Mouse (Mus musculus) left cerebral cortex, postnatal 4 days (tissue): ENCODE results near the gene Rnls. TPM values are rescaled to one million over a fixed set of nuclear protein-coding genes. Genes with fewer than 3 reads are reported as not detected.
"Not testable (repeated sequence)": the region's sequence is repeated elsewhere in the genome, so short reads cannot be mapped to it uniquely, and the experiment has no call there.

ENCODE experiments used
- DNase-seq: peaks from one replicate; pipeline ENCODE4 v3.0.0-alpha.2; 2022
- intact Hi-C: fragments of 180-260 bp; cut with DNase I; formaldehyde crosslinking; loops from one replicate; pipeline ENCODE4 v1.15.1; 2025
- total RNA-seq, 2 experiments: library from RNA; stranded (reverse); gene quantifications; 2 replicates each; pipeline ENCODE4 v1.2.3; 2021

The Rnls gene
- total RNA-seq: 1 to 10 TPM; 1.1 to 2.2 TPM

DNA sequence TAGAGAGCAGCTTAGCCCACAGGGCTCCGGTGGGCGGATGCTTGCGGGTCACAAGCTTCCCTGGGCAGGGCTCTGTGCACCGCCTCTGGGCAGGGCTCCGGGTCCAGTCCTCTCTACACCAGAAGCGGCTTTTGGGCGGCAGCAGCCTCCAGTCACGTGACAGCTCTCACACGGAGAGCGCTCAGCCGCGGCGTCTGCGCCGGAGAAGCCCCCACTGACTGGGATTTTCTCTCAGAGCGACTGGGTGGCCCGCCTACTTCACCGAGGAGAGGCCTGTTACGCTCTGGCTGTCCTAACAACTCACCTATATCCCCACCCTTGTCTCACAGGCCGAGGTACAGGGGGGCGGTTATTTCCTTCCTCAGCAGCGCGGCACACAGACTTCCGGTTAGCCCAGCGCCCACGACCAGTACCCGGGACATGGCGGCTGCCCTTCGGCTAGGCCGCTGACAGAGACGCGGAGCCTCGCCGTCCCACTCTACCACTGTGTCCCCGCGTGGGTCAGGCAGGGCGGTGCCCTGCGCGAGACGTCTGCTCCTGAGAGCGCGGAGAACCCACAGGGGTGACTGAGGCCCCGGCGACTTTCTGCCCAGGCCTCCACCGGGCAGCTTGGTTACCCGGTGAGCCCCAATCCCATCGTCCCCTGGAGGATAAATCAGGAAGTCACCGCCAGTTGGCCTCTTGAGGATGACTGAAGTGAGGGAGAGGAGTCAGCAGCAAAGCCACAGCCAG, at the start of gene Rnls:
Gene Rnls (minus strand): TSS at position 645 of the 732 bp plus-strand sequence.
- intact Hi-C loops: no loop called here
- peak; percentile 87 for DNase-seq

GRCm38 (mm10) chr19:33429457-33429856, 37.4 kb upstream of the Rnls start:
- no peak for DNase-seq
- intact Hi-C loops: no loop called here

GRCm38 (mm10) chr19:33419368-33419767, 27.3 kb upstream of the Rnls start:
- intact Hi-C loops, DNase-seq: not testable (repeated sequence)

GRCm38 (mm10) chr19:33380825-33381224, 11.3 kb downstream of the Rnls start:
- intact Hi-C loops: loop anchor here (5.0 kb wide), 1 partner anchor 1281 kb away; no protein-coding TSS in a partner anchor
- no peak for DNase-seq

DNA sequence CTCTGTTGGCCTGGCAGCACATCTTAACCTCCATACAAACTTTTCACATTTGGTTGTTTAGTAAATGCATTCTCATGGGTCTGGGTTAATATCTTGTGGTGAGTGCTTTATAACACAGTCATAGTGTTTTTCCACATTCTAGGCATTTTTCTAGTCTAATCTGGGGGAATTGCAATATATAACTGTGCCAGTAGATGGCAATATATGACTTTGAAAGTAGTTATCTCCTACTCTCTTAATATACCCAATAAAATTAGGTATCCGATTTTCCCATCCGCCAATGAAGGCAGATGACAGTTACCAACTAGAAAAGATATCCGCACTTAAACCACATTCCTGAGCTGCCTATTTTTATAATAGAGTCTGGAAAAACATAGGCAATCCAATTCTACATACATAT, 11.7 kb downstream of the Rnls start:
- no peak for DNase-seq
- intact Hi-C loops: loop anchor here (5.0 kb wide), 1 partner anchor 1282 kb away; no protein-coding TSS in a partner anchor

- DNase-seq: no peak
- intact Hi-C loops: loop anchor here (5.0 kb wide), 1 partner anchor 142 kb away; no protein-coding TSS in a partner anchor
Measured at GRCm38 (mm10) chr19:33368808-33369207, 23.3 kb downstream of the Rnls start.

DNA sequence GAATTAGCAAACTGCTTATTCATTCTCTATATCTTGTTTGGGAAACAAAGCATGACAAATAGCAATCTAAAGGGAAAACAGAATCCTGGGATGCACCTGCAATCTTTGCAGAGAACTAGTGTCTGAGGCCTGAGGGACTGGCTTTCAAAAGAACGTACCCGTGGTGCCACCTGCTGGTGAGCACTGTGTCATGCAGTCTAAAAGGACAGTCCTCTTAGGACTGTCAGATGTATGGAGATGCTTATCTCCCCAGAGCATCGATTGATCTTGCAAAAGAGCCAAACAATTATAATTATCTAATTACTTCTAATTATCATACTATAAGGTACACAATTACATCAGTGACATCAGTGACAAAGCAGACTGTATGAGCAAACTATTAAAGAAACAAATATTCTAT, 25.4 kb downstream of the Rnls start:
- DNase-seq: peak; percentile 75
- intact Hi-C loops: loop anchor here (2.0 to 5.0 kb wide), 2 partner anchors 139 to 648 kb away; no protein-coding TSS in a partner anchor

GRCm38 (mm10) chr19:33357019-33357418, 35.1 kb downstream of the Rnls start:
- intact Hi-C loops: no loop called here
- DNase-seq: no peak

DNA sequence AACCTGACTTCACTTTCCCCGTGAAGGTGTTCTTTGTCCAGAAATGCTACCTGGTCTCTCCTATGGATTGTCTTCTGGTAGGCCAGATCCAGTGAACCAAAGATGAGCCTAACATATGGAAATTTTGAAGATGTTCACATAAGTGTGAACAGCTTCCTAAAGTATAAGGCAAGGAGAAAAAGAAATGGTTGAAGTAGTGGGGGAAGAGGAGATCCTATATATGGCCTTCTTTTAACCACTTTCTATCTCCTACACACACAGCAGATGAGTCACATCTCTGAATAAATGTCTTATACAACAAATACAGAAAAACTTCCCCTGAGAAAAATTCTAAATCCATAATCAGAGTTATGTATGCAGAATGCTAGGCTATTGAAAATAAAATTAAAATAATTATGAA, 52.0 kb downstream of the Rnls start:
- no peak for DNase-seq
- intact Hi-C loops: loop anchor here (5.0 kb wide), 1 partner anchor 93 kb away; no protein-coding TSS in a partner anchor

DNA sequence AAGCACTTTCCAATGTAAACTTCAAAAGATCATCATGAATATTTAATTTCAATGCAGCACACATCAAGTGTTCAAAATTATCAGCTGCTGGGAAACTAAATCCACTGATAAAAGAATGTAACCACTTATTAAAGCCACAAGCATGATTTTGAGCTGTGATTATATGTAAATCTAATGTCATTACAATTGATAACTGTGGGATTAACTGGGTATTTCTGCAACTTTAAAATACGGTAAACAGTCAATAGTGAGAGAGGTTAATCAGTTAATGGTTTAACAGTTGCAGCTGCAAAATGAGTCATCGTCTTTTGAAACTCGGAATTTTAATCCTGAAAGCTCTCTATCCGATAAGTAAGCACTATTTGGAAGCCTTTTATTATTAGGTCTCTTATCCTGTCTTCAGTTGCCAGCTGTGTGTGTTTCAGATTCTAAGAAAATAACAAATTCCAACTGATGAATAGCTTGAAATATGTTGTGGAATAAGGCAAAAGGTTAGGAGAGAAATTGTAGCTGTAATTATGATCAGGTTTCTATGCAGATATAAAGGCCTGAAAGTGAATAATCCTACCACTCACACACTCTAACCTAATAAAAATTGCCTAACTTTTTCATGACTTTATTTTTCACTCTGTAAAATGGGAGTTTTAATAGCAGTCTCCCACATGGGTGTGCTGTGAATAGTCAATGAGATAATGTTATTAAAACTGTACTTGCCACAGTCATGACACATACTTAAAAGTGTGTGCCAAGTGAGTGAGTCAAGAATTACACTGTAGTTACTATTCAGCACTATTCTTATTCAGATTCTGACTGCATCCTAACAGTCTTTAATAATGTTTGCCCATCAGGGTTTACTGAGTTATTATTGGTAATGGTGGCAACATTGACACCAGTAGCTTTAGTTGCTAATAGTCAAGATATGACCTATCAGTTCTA, 65.1 kb downstream of the Rnls start:
- intact Hi-C loops: no loop called here

DNA sequence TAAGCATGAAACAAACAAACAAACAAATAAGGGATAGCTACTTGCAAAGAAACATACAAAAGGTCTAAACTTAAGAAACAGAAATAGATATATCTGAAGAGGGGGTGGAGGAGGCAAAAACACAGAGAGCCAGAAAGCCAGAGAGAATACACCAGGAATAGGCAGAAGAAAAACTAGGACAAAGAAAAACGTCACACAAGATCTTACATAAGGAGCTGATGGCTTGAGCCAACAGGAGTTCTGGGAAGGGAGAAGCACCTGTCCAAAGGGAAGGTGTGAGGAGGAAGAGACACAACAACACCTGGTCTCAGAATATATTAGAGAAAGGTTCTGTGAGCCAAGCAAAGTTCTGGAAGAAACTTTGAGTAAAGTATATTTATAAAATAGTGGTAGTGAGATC, 73.3 kb downstream of the Rnls start:
- intact Hi-C loops: no loop called here

More for the DNA sequence above, 65.1 kb downstream of the Rnls start:
- no peak for DNase-seq

GRCm38 (mm10) chr19:33317130-33317529, 75.0 kb downstream of the Rnls start:
- DNase-seq: no peak
- intact Hi-C loops: no loop called here

More for the DNA sequence above, 73.3 kb downstream of the Rnls start:
- DNase-seq: no peak

DNA sequence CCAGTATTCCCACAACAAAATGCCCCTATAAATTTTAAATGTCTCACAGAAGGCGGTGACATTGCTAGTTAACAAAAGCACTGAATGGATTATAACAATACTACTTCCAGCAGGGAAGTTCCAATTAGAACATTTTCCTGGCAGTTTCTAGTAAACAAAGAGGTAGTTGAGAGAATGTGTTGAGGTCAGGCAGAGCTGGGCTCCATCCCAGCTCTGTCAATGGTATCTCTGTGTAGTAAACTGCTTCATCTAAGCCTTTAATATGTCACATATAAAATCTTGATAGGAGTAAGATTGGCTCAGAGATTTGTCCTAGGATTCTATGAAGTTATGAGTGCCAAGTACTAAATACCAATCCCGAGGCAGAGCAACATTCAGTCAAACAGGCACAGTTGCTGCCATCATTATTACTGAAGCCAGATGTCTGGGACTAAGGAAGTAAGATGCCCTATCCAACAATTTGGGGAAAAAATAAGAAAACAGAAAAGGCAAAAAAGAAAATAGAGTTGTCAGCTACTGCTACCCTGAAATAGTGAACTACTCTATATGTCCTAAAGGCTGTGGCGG, 92.3 kb downstream of the Rnls start:
- intact Hi-C loops: no loop called here
- DNase-seq: no peak

DNA sequence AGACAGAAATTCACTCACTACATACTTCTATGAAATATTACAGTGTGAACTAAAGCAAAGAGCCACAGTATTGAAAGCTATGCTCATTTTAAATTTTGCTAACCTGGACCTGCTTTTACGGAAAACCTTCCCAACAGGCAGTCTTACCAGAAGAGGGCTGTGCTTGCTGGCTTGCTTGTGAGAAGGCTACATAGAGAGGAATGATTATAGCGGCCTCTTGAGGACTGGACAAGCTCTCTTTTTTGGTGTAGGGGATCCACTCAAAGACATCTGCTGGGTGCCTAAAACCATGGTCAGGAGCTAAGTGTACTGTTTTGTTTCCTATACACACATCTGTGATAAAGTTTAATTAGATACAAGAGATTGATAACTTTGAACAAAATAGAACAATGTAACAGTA, 95.8 kb downstream of the Rnls start:
- no peak for DNase-seq
- intact Hi-C loops: no loop called here

GRCm38 (mm10) chr19:33282985-33283384, 109.1 kb downstream of the Rnls start:
- intact Hi-C loops: no loop called here
- DNase-seq: no peak

- intact Hi-C loops: no loop called here
- no peak for DNase-seq
Measured at GRCm38 (mm10) chr19:33276421-33276820, 115.7 kb downstream of the Rnls start.

DNA sequence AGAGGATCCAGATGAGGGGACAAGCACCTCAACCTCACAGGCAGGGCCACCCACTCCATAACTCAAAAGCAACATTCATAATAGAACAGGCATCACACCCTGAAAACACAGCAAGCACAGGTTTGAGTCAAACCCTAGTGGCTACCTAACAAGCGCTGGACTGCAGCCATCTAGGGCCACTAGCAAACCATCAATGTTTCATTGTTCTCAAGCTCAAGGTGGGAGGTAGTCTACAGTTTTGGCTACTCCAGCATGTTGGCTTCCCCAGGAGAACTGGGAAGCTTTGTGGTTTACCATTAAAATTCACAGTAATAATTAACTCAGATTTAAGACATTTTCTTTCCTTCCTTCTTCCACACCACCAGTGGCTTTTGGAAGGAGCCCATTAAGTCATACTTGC, 118.4 kb downstream of the Rnls start:
- intact Hi-C loops: no loop called here
- DNase-seq: no peak

- intact Hi-C loops: no loop called here
- no peak for DNase-seq
Measured at GRCm38 (mm10) chr19:33271571-33271970, 120.5 kb downstream of the Rnls start.

GRCm38 (mm10) chr19:33270231-33270630, 121.9 kb downstream of the Rnls start:
- DNase-seq: no peak
- intact Hi-C loops: no loop called here

- intact Hi-C loops: no loop called here
- DNase-seq: peak; percentile 4
Measured at GRCm38 (mm10) chr19:33268044-33268443, 124.1 kb downstream of the Rnls start.

DNA sequence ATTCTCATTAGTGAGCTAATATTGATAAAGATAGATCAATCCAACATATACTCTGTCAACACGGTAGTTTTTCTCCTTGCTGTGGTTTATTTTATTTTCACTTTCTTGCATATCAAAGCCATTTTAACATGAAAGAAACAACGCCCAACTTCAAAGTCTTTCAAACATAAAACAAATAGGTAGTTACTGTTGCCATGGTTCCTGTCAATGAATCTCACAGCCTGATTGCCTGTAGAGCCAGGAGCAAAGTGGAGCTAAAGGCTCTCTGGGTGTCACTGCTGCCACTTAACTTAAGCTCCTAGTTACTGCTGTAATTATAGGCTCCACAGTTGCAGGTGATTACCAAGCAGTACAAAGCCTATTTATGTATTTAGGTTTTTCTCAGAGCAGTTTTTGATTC, 126.8 kb downstream of the Rnls start:
- intact Hi-C loops: no loop called here
- no peak for DNase-seq
